ENCODE assay signal across 26 mouse cellular contexts in the genomic region with DNA sequence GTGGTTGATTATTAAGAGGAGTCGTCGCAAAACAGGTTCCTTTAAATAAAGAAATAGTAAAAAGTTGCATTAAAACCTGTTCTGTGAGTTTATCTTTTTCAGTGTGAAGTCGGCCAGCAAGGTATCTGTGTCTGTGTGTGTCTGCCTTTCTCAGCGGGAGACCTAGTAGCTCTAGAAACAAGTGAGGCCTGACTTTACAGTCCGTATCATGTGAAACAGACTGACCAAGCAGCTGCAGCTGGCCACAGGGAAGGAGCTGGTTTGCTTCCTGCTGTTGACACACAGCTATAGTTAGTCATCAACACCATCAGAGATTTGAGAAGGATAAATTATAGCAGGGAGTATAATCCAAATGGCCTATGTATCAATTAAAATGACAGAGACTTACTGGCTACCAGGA. TPM values are rescaled to one million over a fixed set of nuclear protein-coding genes. Genes with fewer than 3 reads are reported as not detected.
DNase-seq lines count a peak whose midpoint lies in the region; TF ChIP-seq lines count a peak whose summit lies in the region.
"Had no signal": no experiment of that assay in that cellular context is flagged by ENCODE, and none has a peak within 500 bp of the region (broad histone marks: within the 10 kb centered on the region; RNA-seq: fewer than 3 reads in every experiment).

No protein-coding gene starts in this region.

- H3K36me3 ChIP-seq in heart, embryonic 10.5 days: no peaks in the 10 kb centered on the region
- no peaks in the 10 kb centered on the region for H3K36me3 ChIP-seq in heart, adult 2 months (ENCODE audit: control insufficient read depth, insufficient read depth, low read length)
- no peaks in the 10 kb centered on the region for H3K36me3 ChIP-seq in C2C12 (ENCODE audit: control insufficient read depth, insufficient read depth)
- no peaks in the 10 kb centered on the region for H3K36me3 ChIP-seq in myocyte (ENCODE audit: control insufficient read depth, insufficient read depth)
- H3K36me3 ChIP-seq: embryonic facial prominence, embryonic 12.5 days; forebrain, embryonic 12.5 days; forebrain, embryonic 15.5 days; G1E; heart, embryonic 13.5 days; hindbrain, embryonic 12.5 days; hindbrain, embryonic 15.5 days had no signal

- H3ac ChIP-seq in C2C12 (ENCODE audit: control insufficient read depth, insufficient read length, low read depth): no peak overlapping the region
- no peak overlapping the region for H3ac ChIP-seq in myocyte (ENCODE audit: control insufficient read depth, insufficient read length)

- H3K4me2 ChIP-seq in myocyte (ENCODE audit: low read depth): no peak overlapping the region
- H3K4me2 ChIP-seq: embryonic facial prominence, embryonic 12.5 days; forebrain, embryonic 12.5 days; forebrain, embryonic 15.5 days; heart, embryonic 13.5 days; hindbrain, embryonic 12.5 days; hindbrain, embryonic 15.5 days had no signal

- H3K9ac ChIP-seq in heart, adult 2 months (ENCODE audit: low read depth, low read length): no peak overlapping the region
- H3K9ac ChIP-seq: embryonic facial prominence, embryonic 12.5 days; forebrain, embryonic 12.5 days; forebrain, embryonic 15.5 days; heart, embryonic 13.5 days; hindbrain, embryonic 12.5 days; hindbrain, embryonic 15.5 days had no signal

- no peak for TF ChIP-seq POLR2A in heart, adult 2 months (IDR thresholded peaks at IDR 0.05; ENCODE audit: insufficient read depth, low read depth, low read length)
- TF ChIP-seq POLR2A in myocyte (IDR thresholded peaks at IDR 0.05; ENCODE audit: insufficient read length, low read depth): no peak

- H3K4me1 ChIP-seq in heart, embryonic 10.5 days: no peaks in the 10 kb centered on the region
- peaks cover 1% of the 10 kb centered on the region; the same call in 1 of the 2 replicates for H3K4me1 ChIP-seq in heart, adult 2 months (ENCODE audit: control insufficient read depth, insufficient read depth, low read length)
- H3K4me1 ChIP-seq: embryonic facial prominence, embryonic 12.5 days; forebrain, embryonic 12.5 days; forebrain, embryonic 15.5 days; hindbrain, embryonic 12.5 days; hindbrain, embryonic 15.5 days had no signal

- H3K4me3 ChIP-seq in heart, embryonic 10.5 days: no peak overlapping the region
- H3K4me3 ChIP-seq in heart, adult 2 months: no peak overlapping the region
- no peak overlapping the region for H3K4me3 ChIP-seq in C2C12 (ENCODE audit: insufficient read depth, poor library complexity, severe bottlenecking)
- H3K4me3 ChIP-seq in myocyte: no peak overlapping the region
- H3K4me3 ChIP-seq: embryonic facial prominence, embryonic 12.5 days; erythroblast, embryonic 14.5 days; forebrain, embryonic 12.5 days; forebrain, embryonic 15.5 days; heart, embryonic 13.5 days; hindbrain, embryonic 12.5 days; hindbrain, embryonic 15.5 days had no signal

- H3K27me3 ChIP-seq in heart, embryonic 10.5 days (ENCODE audit: insufficient read depth, poor library complexity, severe bottlenecking): peaks cover 7% of the 10 kb centered on the region; the same call in 1 of the 2 replicates
- no peaks in the 10 kb centered on the region for H3K27me3 ChIP-seq in heart, adult 2 months (ENCODE audit: control insufficient read depth, insufficient read depth, low read length)
- H3K27me3 ChIP-seq in C2C12 (ENCODE audit: control insufficient read depth, insufficient read depth, insufficient read length): no peaks in the 10 kb centered on the region
- no peaks in the 10 kb centered on the region for H3K27me3 ChIP-seq in myocyte (ENCODE audit: control insufficient read depth, insufficient read depth, insufficient read length)
- H3K27me3 ChIP-seq: embryonic facial prominence, embryonic 12.5 days; forebrain, embryonic 12.5 days; forebrain, embryonic 15.5 days; heart, embryonic 13.5 days; hindbrain, embryonic 15.5 days; Patski had no signal

- TF ChIP-seq CTCF in heart, adult 2 months (IDR thresholded peaks at IDR 0.05): no peak
- no peak for TF ChIP-seq CTCF in C2C12 (IDR thresholded peaks at IDR 0.05; ENCODE audit: control insufficient read depth, insufficient read depth, insufficient read length)

- no peaks in the 10 kb centered on the region for H3K79me3 ChIP-seq in C2C12 (ENCODE audit: low read depth)

- no peaks in the 10 kb centered on the region for H3K79me2 ChIP-seq in heart, adult 2 months (replicated peaks; ENCODE audit: control insufficient read depth, insufficient read depth, low read length)
- no peaks in the 10 kb centered on the region for H3K79me2 ChIP-seq in C2C12 (ENCODE audit: control insufficient read depth, insufficient read depth)
- H3K79me2 ChIP-seq in myocyte (ENCODE audit: control insufficient read depth, insufficient read depth): no peaks in the 10 kb centered on the region

- WGBS in heart, embryonic 10.5 days: 61% methylated on average over 5 of the region's 5 CpGs
- 83% methylated on average over 5 of the region's 5 CpGs for WGBS in heart, adult 2 months

- TF ChIP-seq EP300 in heart, adult 2 months (IDR thresholded peaks at IDR 0.05; ENCODE audit: insufficient read depth, low read depth, low read length): no peak

- no peaks in the 10 kb centered on the region for H3K9me3 ChIP-seq in heart, embryonic 10.5 days
- H3K9me3 ChIP-seq: embryonic facial prominence, embryonic 12.5 days; forebrain, embryonic 12.5 days; forebrain, embryonic 15.5 days; G1E; heart, embryonic 13.5 days; hindbrain, embryonic 12.5 days; hindbrain, embryonic 15.5 days had no signal

- no peak overlapping the region for H3K27ac ChIP-seq in heart, embryonic 10.5 days
- no peak overlapping the region for H3K27ac ChIP-seq in heart, adult 2 months
- H3K27ac ChIP-seq: embryonic facial prominence, embryonic 12.5 days; forebrain, embryonic 12.5 days; forebrain, embryonic 15.5 days; heart, embryonic 13.5 days; hindbrain, embryonic 12.5 days; hindbrain, embryonic 15.5 days had no signal

- peak; percentile 38 for DNase-seq in heart, embryonic 10.5 days (ENCODE audit: low spot score)
- no peak for DNase-seq in heart, adult 2 months
- no peak for DNase-seq in right cerebral cortex, postnatal 36 days (ENCODE audit: low spot score in 2 of 2)
- DNase-seq in left cerebral cortex, postnatal 14 days (ENCODE audit: low spot score in 2 of 2): no peak
- DNase-seq: adrenal gland, postnatal 10 days; adrenal gland, postnatal 36 days; cerebellum, adult 18-20 months; cerebellum, adult 9-10 months; cerebellum, postnatal 14 days; gastrocnemius, postnatal 36 days; heart, postnatal 14 days had no signal

- intact Hi-C loops in heart, adult 2 months (cut with DNase I): no loop called here
- intact Hi-C loops in left cerebral cortex, postnatal 14 days (cut with DNase I): no loop called here

TF ChIP-seq in C2C12, 6 proteins besides CTCF, POLR2A, EP300 and RAD21:
- TF ChIP-seq CEBPB (IDR thresholded peaks at IDR 0.05; ENCODE audit: low read depth) (no peak), MYOD1 (IDR thresholded peaks at IDR 0.05; ENCODE audit: control insufficient read depth, insufficient read length, low read depth) (peak; percentile 12)
TF ChIP-seq in C2C12: peak in this region for 1.

TF ChIP-seq in myocyte, 11 proteins besides CTCF, POLR2A, EP300 and RAD21:
- TF ChIP-seq USF1 (IDR thresholded peaks at IDR 0.05; ENCODE audit: low read depth) (no peak), MYOG (IDR thresholded peaks at IDR 0.05; ENCODE audit: control insufficient read depth in 1 of 3, insufficient read depth in 1 of 3, insufficient read length in 2 of 3, low read depth in 2 of 3) (peak in 1 of 3 experiments; percentile 55), MYOD1 (IDR thresholded peaks at IDR 0.05; ENCODE audit: control insufficient read depth in 1 of 3, insufficient read length in 2 of 3, low read depth in 2 of 3) (peak; percentile 16 to 70 (median 63))

RNA-seq across cellular contexts. Expression of a gene that starts 5.1 kb away (rescaled TPM):
- polyA plus RNA-seq in heart, embryonic 10.5 days (2016; fragmentation: Nextera tagmentation; extraction: Ambion mirVana): 0.28 TPM in 1 of 2 replicates, not detected in the other
- under 1 TPM; 0.23 to 0.50 TPM for total RNA-seq in heart, adult 2 months (2021)
- polyA plus RNA-seq in heart, adult 2 months (2012; rRNA removed): 0.57 TPM in 1 of 2 replicates, not detected in the other
- polyA plus RNA-seq in C2C12 (2012; fragmentation: generic; extraction: Trizol) (0.96 TPM), myocyte (2012; fragmentation: generic; extraction: Trizol) (2.9 TPM)
- under 1 TPM; 0.57 TPM for total RNA-seq in left cerebral cortex, postnatal 14 days (2021)
- total RNA-seq: CH12.LX; G1E; gastrocnemius, adult 8-10 months; granulocyte monocyte progenitor cell, adult 5-6 weeks; hematopoietic stem cell, adult 5-6 weeks had no signal
- polyA plus RNA-seq: erythroblast, embryonic 14.5 days; forebrain, embryonic 15.5 days; G1E had no signal

RNA-seq across cellular contexts. Expression of a gene that starts 5.3 kb away (rescaled TPM):
- polyA plus RNA-seq in heart, embryonic 10.5 days (2016; fragmentation: Nextera tagmentation; extraction: Ambion mirVana): 18.1 and 36.6 TPM in 2 replicates
- 10 to 100 TPM; 65.5 to 69.6 TPM for total RNA-seq in heart, adult 2 months (2021)
- polyA plus RNA-seq in heart, adult 2 months (2012; rRNA removed): 75.2 and 98.3 TPM in 2 replicates
- 49.2 TPM for polyA plus RNA-seq in C2C12 (2012; fragmentation: generic; extraction: Trizol)
- 210 TPM for polyA plus RNA-seq in myocyte (2012; fragmentation: generic; extraction: Trizol)
- total RNA-seq in left cerebral cortex, postnatal 14 days (2021): 10 to 100 TPM; 77.0 to 96.7 TPM
- total RNA-seq: CH12.LX; G1E; granulocyte monocyte progenitor cell, adult 5-6 weeks; hematopoietic stem cell, adult 5-6 weeks had no signal
- polyA plus RNA-seq: G1E had no signal

RNA-seq across cellular contexts. Expression of a gene that starts 17.5 kb away (rescaled TPM):
- polyA plus RNA-seq in heart, embryonic 10.5 days (2016; fragmentation: Nextera tagmentation; extraction: Ambion mirVana): 32.3 and 52.5 TPM in 2 replicates
- total RNA-seq in heart, adult 2 months (2021): 10 to 100 TPM; 28.3 to 29.6 TPM
- 56.7 and 78.0 TPM in 2 replicates for polyA plus RNA-seq in heart, adult 2 months (2012; rRNA removed)
- polyA plus RNA-seq in C2C12 (2012; fragmentation: generic; extraction: Trizol): 96.7 TPM
- 106 TPM for polyA plus RNA-seq in myocyte (2012; fragmentation: generic; extraction: Trizol)
- 10 to 100 TPM; 20.4 to 22.3 TPM for total RNA-seq in left cerebral cortex, postnatal 14 days (2021)

RNA-seq across cellular contexts. Expression of a gene that starts 17.5 kb away (rescaled TPM):
- polyA plus RNA-seq in heart, embryonic 10.5 days (2016; fragmentation: Nextera tagmentation; extraction: Ambion mirVana): 64.6 and 111 TPM in 2 replicates
- total RNA-seq in heart, adult 2 months (2021): 1,000 to 10,000 TPM in 1 of 2 experiments, 100 to 1,000 TPM in 1; 871 to 1,070 TPM
- 1,425 and 1,426 TPM in 2 replicates for polyA plus RNA-seq in heart, adult 2 months (2012; rRNA removed)
- 96.0 TPM for polyA plus RNA-seq in C2C12 (2012; fragmentation: generic; extraction: Trizol)
- 189 TPM for polyA plus RNA-seq in myocyte (2012; fragmentation: generic; extraction: Trizol)
- 10 to 100 TPM; 83.1 to 85.0 TPM for total RNA-seq in left cerebral cortex, postnatal 14 days (2021)

RNA-seq across cellular contexts. Expression of a gene that starts 22.4 kb away (rescaled TPM):
- 120 and 136 TPM in 2 replicates for polyA plus RNA-seq in heart, embryonic 10.5 days (2016; fragmentation: Nextera tagmentation; extraction: Ambion mirVana)
- 10 to 100 TPM; 90.0 to 93.0 TPM for total RNA-seq in heart, adult 2 months (2021)
- 30.4 and 51.4 TPM in 2 replicates for polyA plus RNA-seq in heart, adult 2 months (2012; rRNA removed)
- 103 TPM for polyA plus RNA-seq in C2C12 (2012; fragmentation: generic; extraction: Trizol)
- polyA plus RNA-seq in myocyte (2012; fragmentation: generic; extraction: Trizol): 108 TPM
- total RNA-seq in left cerebral cortex, postnatal 14 days (2021): 100 to 1,000 TPM; 180 to 184 TPM
